Mouse (Mus musculus) c-Kit-positive CD71-negative TER-119-negative erythroid progenitor cells, embryonic 14.5 days (primary cell): Measurements from ENCODE around the gene Exosc2.

Experiments used
- DNase-seq: peaks from one replicate; pipeline ENCODE4 v3.0.0-alpha.2; 2013; ENCODE audit warnings: low read depth

Exosc2 gene

DNA sequence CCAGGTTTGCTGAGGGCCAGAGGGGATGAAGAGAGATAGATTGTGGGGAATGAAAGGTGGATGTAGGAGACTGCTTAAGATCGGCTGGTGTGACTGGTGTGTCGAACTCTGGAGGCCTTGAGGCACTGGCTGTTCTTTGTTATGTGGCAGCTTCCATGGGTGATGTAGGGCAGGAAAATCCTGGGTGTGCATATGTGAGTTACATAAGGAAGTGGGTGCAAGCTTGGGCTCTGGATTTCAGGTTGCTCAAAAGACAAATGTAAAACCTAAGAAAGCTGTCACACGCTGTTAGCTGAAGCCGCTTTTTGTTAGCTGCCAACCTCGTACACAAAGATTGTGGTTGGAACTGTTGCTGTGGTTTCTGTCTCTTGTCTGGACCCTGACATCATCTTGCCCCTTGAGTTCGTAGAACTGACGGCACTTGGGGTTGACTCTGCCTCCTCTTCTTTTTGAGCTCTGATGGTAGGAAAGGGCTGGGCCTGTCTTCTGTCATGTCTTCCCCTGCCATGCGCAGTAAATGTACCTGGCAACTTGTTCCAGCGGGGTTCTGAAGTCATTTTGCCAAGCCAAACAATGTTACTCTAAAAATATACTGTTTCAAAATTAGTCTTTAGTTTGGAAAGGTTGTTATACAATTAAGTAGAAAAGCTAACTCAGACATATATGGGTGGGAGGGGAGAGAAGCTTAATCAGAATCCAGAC is 57.2 kb downstream of the Exosc2 start:
- DNase-seq = no peak

DNA sequence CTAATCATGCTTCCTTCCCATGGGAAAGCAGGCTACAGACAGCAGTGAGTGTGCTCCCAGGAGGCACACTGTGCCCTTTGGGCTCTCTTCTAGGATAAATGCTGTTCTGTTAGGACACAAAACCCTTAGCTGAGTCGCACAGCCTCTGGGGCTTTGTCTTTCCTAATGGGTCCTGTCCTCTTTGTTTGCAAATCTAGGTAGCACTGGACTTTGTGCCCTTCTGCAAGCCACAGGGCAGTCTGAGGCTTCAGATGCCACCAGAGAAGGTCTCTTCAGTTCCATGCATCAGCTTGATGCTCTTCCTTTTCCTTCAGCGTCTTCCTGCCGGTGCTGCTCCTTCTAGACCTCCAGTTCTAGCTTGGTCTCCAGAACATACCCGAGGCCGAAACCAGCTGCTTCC is 60.1 kb downstream of the Exosc2 start:
- no peak for DNase-seq
